Mouse (Mus musculus): Measurements from ENCODE around the gene Pitpnc1. TPM values are rescaled to one million over a fixed set of nuclear protein-coding genes. Genes with fewer than 3 reads are reported as not detected.

Pitpnc1 gene
- total and polyA plus RNA-seq, 2 experiments from 2014 or later, result 27.9 to 29.2 TPM

DNA sequence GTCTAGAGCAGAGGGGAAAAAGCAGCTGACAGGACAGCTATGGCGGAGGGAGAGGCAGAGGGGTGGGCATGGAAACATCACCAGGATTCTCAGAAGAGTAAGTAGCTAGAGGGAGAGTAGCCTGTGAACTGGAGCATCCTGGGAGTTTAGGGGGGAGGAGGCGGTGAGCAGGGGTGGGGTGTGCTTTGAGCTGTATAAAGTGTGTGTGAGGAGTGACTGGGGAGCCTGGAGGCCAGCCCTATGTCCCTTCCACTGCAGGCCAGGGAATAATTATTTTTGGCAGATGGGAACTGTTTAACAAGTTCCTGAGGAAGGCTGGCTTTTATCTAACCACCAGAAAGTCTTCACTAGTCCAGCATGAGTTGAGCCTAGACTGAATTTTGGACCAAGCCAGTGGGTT lies 275.2 kb downstream of the Pitpnc1 start:
- H3K4me1 ChIP-seq (ENCODE audit: control insufficient read depth, insufficient read depth), result no peaks in the 10 kb centered on the region
- no peak overlapping the region for H3K4me3 ChIP-seq (ENCODE audit: low read depth, low read length)
- TF ChIP-seq CTCF (IDR thresholded peaks at IDR 0.05; ENCODE audit: low read depth) (no peak), EP300 (IDR thresholded peaks at IDR 0.05; ENCODE audit: low read depth) (no peak)
- peak; percentile 68; the same call in 1 of the 2 replicates for ATAC-seq (ENCODE audit: insufficient read depth, low read depth)
- DNase-seq (ENCODE audit: low spot score), result no peak
- H3K9me3 ChIP-seq (replicated peaks; ENCODE audit: control insufficient read depth, low read length), result no peaks in the 10 kb centered on the region
- no peak overlapping the region for H3K9ac ChIP-seq (replicated peaks; ENCODE audit: low read depth, low read length)
- no peaks in the 10 kb centered on the region for H3K36me3 ChIP-seq (replicated peaks; ENCODE audit: control insufficient read depth, insufficient read depth, low read length)
- WGBS, result 56% methylated on average over 2 of the region's 2 CpGs
- no peak overlapping the region for H3K4me2 ChIP-seq (ENCODE audit: low read depth, low read length)
- no peaks in the 10 kb centered on the region for H3K27me3 ChIP-seq (ENCODE audit: control insufficient read depth, insufficient read depth, low read length)
- no peak overlapping the region for H3K27ac ChIP-seq (ENCODE audit: low read depth)

DNA sequence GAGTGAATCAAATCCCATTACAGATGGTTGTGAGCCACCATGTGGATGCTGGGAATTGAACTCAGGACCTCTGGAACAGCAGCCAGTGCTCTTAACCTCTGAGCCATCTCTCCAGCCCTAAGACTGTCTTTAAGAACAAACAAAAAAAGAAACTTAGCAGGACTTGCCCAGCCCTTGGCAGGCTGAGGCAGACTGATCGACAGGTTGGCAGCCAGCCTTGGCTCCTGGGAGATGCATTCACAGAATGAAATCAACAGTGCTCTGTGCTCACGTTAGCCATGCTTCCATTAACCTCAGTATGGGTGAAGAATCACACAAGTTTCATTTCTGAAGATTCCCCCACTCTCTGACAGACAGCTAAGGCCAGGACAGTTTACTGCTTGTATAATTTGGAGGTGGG lies 280.1 kb downstream of the Pitpnc1 start:
- H3K9ac ChIP-seq (replicated peaks; ENCODE audit: low read depth, low read length), result no peak overlapping the region
- peaks cover 8% of the 10 kb centered on the region for H3K36me3 ChIP-seq (replicated peaks; ENCODE audit: control insufficient read depth, insufficient read depth, low read length)
- no peak for ATAC-seq (ENCODE audit: insufficient read depth, low read depth)
- no peak overlapping the region for H3K27ac ChIP-seq (ENCODE audit: low read depth)
- TF ChIP-seq CTCF (IDR thresholded peaks at IDR 0.05; ENCODE audit: low read depth), result no peak
- no peak for TF ChIP-seq EP300 (IDR thresholded peaks at IDR 0.05; ENCODE audit: low read depth)
- peaks cover 5% of the 10 kb centered on the region for H3K4me1 ChIP-seq (ENCODE audit: control insufficient read depth, insufficient read depth)
- 27% methylated on average over 2 of the region's 2 CpGs for WGBS
- no peak overlapping the region for H3K4me2 ChIP-seq (ENCODE audit: low read depth, low read length)
- H3K9me3 ChIP-seq (replicated peaks; ENCODE audit: control insufficient read depth, low read length), result no peaks in the 10 kb centered on the region
- H3K4me3 ChIP-seq (ENCODE audit: low read depth, low read length), result no peak overlapping the region
- no peak for DNase-seq (ENCODE audit: low spot score)
- H3K27me3 ChIP-seq (ENCODE audit: control insufficient read depth, insufficient read depth, low read length), result no peaks in the 10 kb centered on the region

- ATAC-seq (ENCODE audit: insufficient read depth, low read depth), result peak; percentile 98
- WGBS, result under 1% methylated on average over 62 of the region's 62 CpGs
Measured at GRCm38 (mm10) chr11:107188565-107189552, 281.6 kb downstream of the Pitpnc1 start, which contains the start of gene Nol11. Gene Nol11 (minus strand): TSS chr11:107189381.

GRCm38 (mm10) chr11:107183777-107184176 lies 286.7 kb downstream of the Pitpnc1 start:
- 52% methylated on average over 8 of the region's 8 CpGs for WGBS
- ATAC-seq (ENCODE audit: insufficient read depth, low read depth), result no peak

More at GRCm38 (mm10) chr11:107188565-107189552, 281.6 kb downstream of the Pitpnc1 start, which contains the start of gene Nol11:
- H3K27ac ChIP-seq (ENCODE audit: low read depth), result peak within 1 kb of the TSS; percentile 73
- no peaks in the 10 kb centered on the region for H3K9me3 ChIP-seq (replicated peaks; ENCODE audit: control insufficient read depth, low read length)
- H3K9ac ChIP-seq (replicated peaks; ENCODE audit: low read depth, low read length), result peak within 1 kb of the TSS; percentile 90
- H3K27me3 ChIP-seq (ENCODE audit: control insufficient read depth, insufficient read depth, low read length), result no peaks in the 10 kb centered on the region
- H3K4me3 ChIP-seq (ENCODE audit: low read depth, low read length), result peak within 1 kb of the TSS; percentile 79
- H3K4me1 ChIP-seq (ENCODE audit: control insufficient read depth, insufficient read depth), result peaks cover 5% of the 10 kb centered on the region
- H3K36me3 ChIP-seq (replicated peaks; ENCODE audit: control insufficient read depth, insufficient read depth, low read length), result peaks cover 23% of the 10 kb centered on the region
- peak within 1 kb of the TSS; percentile 96 for H3K4me2 ChIP-seq (ENCODE audit: low read depth, low read length)
- peak; percentile 99 for DNase-seq (ENCODE audit: low spot score)
- peak; percentile 98 for TF ChIP-seq CTCF (IDR thresholded peaks at IDR 0.05; ENCODE audit: low read depth)
- TF ChIP-seq EP300 (IDR thresholded peaks at IDR 0.05; ENCODE audit: low read depth), result peak; percentile 96

GRCm38 (mm10) chr11:107161215-107161614 lies 309.3 kb downstream of the Pitpnc1 start:
- H3K36me3 ChIP-seq (replicated peaks; ENCODE audit: control insufficient read depth, insufficient read depth, low read length), result peaks cover 6% of the 10 kb centered on the region
- no peak overlapping the region for H3K9ac ChIP-seq (replicated peaks; ENCODE audit: low read depth, low read length)
- peaks cover 14% of the 10 kb centered on the region for H3K4me1 ChIP-seq (ENCODE audit: control insufficient read depth, insufficient read depth)
- no peak for DNase-seq (ENCODE audit: low spot score)
- no peak overlapping the region for H3K4me3 ChIP-seq (ENCODE audit: low read depth, low read length)
- TF ChIP-seq EP300 (IDR thresholded peaks at IDR 0.05; ENCODE audit: low read depth), result no peak
- no peak for TF ChIP-seq CTCF (IDR thresholded peaks at IDR 0.05; ENCODE audit: low read depth)
- no peaks in the 10 kb centered on the region for H3K9me3 ChIP-seq (replicated peaks; ENCODE audit: control insufficient read depth, low read length)
- H3K4me2 ChIP-seq (ENCODE audit: low read depth, low read length), result no peak overlapping the region
- no peaks in the 10 kb centered on the region for H3K27me3 ChIP-seq (ENCODE audit: control insufficient read depth, insufficient read depth, low read length)
- 74% methylated on average over 4 of the region's 4 CpGs for WGBS
- no peak for ATAC-seq (ENCODE audit: insufficient read depth, low read depth)
- H3K27ac ChIP-seq (ENCODE audit: low read depth), result no peak overlapping the region

More at GRCm38 (mm10) chr11:107183777-107184176, 286.7 kb downstream of the Pitpnc1 start:
- no peak for DNase-seq (ENCODE audit: low spot score)
- Histone ChIP-seq H3K9ac (replicated peaks; ENCODE audit: low read depth, low read length) (no peak overlapping the region), H3K9me3 (replicated peaks; ENCODE audit: control insufficient read depth, low read length) (no peaks in the 10 kb centered on the region), H3K36me3 (replicated peaks; ENCODE audit: control insufficient read depth, insufficient read depth, low read length) (peaks cover 69% of the 10 kb centered on the region), H3K4me2 (ENCODE audit: low read depth, low read length) (no peak overlapping the region), H3K4me3 (ENCODE audit: low read depth, low read length) (no peak overlapping the region), H3K27me3 (ENCODE audit: control insufficient read depth, insufficient read depth, low read length) (no peaks in the 10 kb centered on the region), H3K27ac (ENCODE audit: low read depth) (no peak overlapping the region), H3K4me1 (ENCODE audit: control insufficient read depth, insufficient read depth) (peaks cover 5% of the 10 kb centered on the region)
- TF ChIP-seq CTCF (IDR thresholded peaks at IDR 0.05; ENCODE audit: low read depth) (no peak), EP300 (IDR thresholded peaks at IDR 0.05; ENCODE audit: low read depth) (no peak)
